Mouse (Mus musculus) MEL (cell line): ENCODE measurements at regions not wholly inside any gene's neighbourhood (a gene's known extent, or its start where the extent isn't known, plus 50 kb on each side); places are given as distances from the start of the nearest gene placed in this dataset.

ENCODE experiments used
- CTCF ChIP-seq, 3 experiments: IDR thresholded peaks in 2 of 3; conservative IDR thresholded peaks in 1 of 3; 2 replicates each; pipeline ENCODE4 v1.5.1; 2011 to 2012; ENCODE audit warnings: low read length in 3 of 3, low read depth in 2 of 3, mild to moderate bottlenecking in 2 of 3, improper control_type of control experiment in 1 of 3, inconsistent platforms in 1 of 3, mixed read lengths in 1 of 3, moderate library complexity in 1 of 3; ENCODE audit not compliant: control insufficient read depth in 1 of 3, insufficient read depth in 1 of 3, poor library complexity in 1 of 3, severe bottlenecking in 1 of 3
- POLR2A ChIP-seq, 2 experiments: IDR thresholded peaks; 2 replicates each; pipeline ENCODE4 v1.6.1; 2011 to 2012; ENCODE audit warnings: low read length in 2 of 2, mild to moderate bottlenecking in 2 of 2, control low read depth in 1 of 2, improper control_type of control experiment in 1 of 2, low read depth in 1 of 2, moderate library complexity in 1 of 2; ENCODE audit not compliant: control insufficient read depth in 1 of 2, insufficient read depth in 1 of 2, poor library complexity in 1 of 2

GRCm38 (mm10) chr12:112329701-112330301 is 159.4 kb upstream of the A530016L24Rik start:
- no peak for TF ChIP-seq CTCF (IDR thresholded peaks at IDR 0.05 in 2 of 3, conservative IDR thresholded peaks at IDR 0.05 in 1 of 3; ENCODE audit: control insufficient read depth in 1 of 3, insufficient read depth in 1 of 3, low read depth in 2 of 3, low read length in 3 of 3, poor library complexity in 1 of 3, severe bottlenecking in 1 of 3)
- no peak for TF ChIP-seq POLR2A (IDR thresholded peaks at IDR 0.05; ENCODE audit: control insufficient read depth in 1 of 2, insufficient read depth in 1 of 2, low read depth in 1 of 2, low read length in 2 of 2, poor library complexity in 1 of 2)
